Mouse (Mus musculus): Measurements from ENCODE around the gene 2900011O08Rik. TPM values are rescaled to one million over a fixed set of nuclear protein-coding genes. Genes with fewer than 3 reads are reported as not detected.

The 2900011O08Rik gene
- polyA plus RNA-seq, 1 experiment from 2014 or later, result not detected

- ATAC-seq (no peak), DNase-seq (no peak)
- TF ChIP-seq EP300 (IDR thresholded peaks at IDR 0.05; ENCODE audit: low read depth) (no peak), CTCF (IDR thresholded peaks at IDR 0.05; ENCODE audit: low read depth) (no peak)
- Histone ChIP-seq H3K9me3 (ENCODE audit: low read length) (no peaks in the 10 kb centered on the region), H3K9ac (replicated peaks) (no peak overlapping the region), H3K27ac (ENCODE audit: low read depth) (no peak overlapping the region), H3K4me3 (ENCODE audit: low read depth, low read length) (no peak overlapping the region), H3K27me3 (ENCODE audit: insufficient read depth, low read length) (no peaks in the 10 kb centered on the region), H3K4me1 (ENCODE audit: insufficient read depth) (no peaks in the 10 kb centered on the region), H3K36me3 (replicated peaks; ENCODE audit: insufficient read depth, low read length) (peaks cover 65% of the 10 kb centered on the region), H3K4me2 (ENCODE audit: low read depth, low read length) (no peak overlapping the region)
- WGBS (ENCODE audit: insufficient replicate concordance), result 53% methylated on average over 2 of the region's 2 CpGs
These were observed 125.7 kb downstream of the 2900011O08Rik start for GRCm38 (mm10) chr16:14112133-14112532.

- H3K27me3 ChIP-seq (ENCODE audit: insufficient read depth, low read length), result no peaks in the 10 kb centered on the region
- DNase-seq (no peak), ATAC-seq (no peak)
- H3K9ac ChIP-seq (replicated peaks), result no peak overlapping the region
- no peak for TF ChIP-seq CTCF (IDR thresholded peaks at IDR 0.05; ENCODE audit: low read depth)
- no peak overlapping the region for H3K4me2 ChIP-seq (ENCODE audit: low read depth, low read length)
- peaks cover 71% of the 10 kb centered on the region for H3K36me3 ChIP-seq (replicated peaks; ENCODE audit: insufficient read depth, low read length)
- no peak overlapping the region for H3K27ac ChIP-seq (ENCODE audit: low read depth)
- H3K4me1 ChIP-seq (ENCODE audit: insufficient read depth), result no peaks in the 10 kb centered on the region
- H3K4me3 ChIP-seq (ENCODE audit: low read depth, low read length), result no peak overlapping the region
- WGBS (ENCODE audit: insufficient replicate concordance), result 72% methylated on average over 3 of the region's 3 CpGs
- no peaks in the 10 kb centered on the region for H3K9me3 ChIP-seq (ENCODE audit: low read length)
These were observed 126.3 kb downstream of the 2900011O08Rik start for GRCm38 (mm10) chr16:14112742-14113141.

- 84% methylated on average over 2 of the region's 2 CpGs for WGBS (ENCODE audit: insufficient replicate concordance)
- H3K9ac ChIP-seq (replicated peaks), result no peak overlapping the region
- ATAC-seq (no peak), DNase-seq (no peak)
- H3K4me3 ChIP-seq (ENCODE audit: low read depth, low read length), result no peak overlapping the region
- H3K9me3 ChIP-seq (ENCODE audit: low read length), result no peaks in the 10 kb centered on the region
- H3K4me2 ChIP-seq (ENCODE audit: low read depth, low read length), result no peak overlapping the region
- peaks cover 70% of the 10 kb centered on the region for H3K36me3 ChIP-seq (replicated peaks; ENCODE audit: insufficient read depth, low read length)
- no peaks in the 10 kb centered on the region for H3K4me1 ChIP-seq (ENCODE audit: insufficient read depth)
- H3K27me3 ChIP-seq (ENCODE audit: insufficient read depth, low read length), result no peaks in the 10 kb centered on the region
- no peak for TF ChIP-seq CTCF (IDR thresholded peaks at IDR 0.05; ENCODE audit: low read depth)
- no peak for TF ChIP-seq EP300 (IDR thresholded peaks at IDR 0.05; ENCODE audit: low read depth)
- H3K27ac ChIP-seq (ENCODE audit: low read depth), result no peak overlapping the region
These were observed 130.9 kb downstream of the 2900011O08Rik start for GRCm38 (mm10) chr16:14117299-14117698.

DNA sequence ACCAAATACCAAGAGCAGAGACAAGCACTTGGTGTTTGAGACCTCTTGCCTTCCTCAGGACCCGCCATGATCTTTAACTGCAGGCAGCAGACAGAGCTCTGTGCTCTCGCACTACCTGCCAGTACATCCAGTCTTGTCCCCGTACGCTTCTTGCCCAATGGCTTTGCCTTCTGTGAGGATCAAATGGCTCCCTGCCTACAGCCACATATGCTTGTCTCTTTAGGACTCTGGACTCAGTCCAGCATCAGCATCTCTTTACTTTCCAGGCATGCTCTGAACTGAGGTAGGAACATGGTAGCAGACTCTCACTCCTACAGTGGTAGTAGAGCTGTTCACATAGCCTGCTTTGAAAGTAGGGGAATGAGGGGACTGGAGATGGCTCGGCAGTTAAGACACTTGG lies 134.5 kb downstream of the 2900011O08Rik start:
- H3K27me3 ChIP-seq (ENCODE audit: insufficient read depth, low read length), result no peaks in the 10 kb centered on the region
- TF ChIP-seq EP300 (IDR thresholded peaks at IDR 0.05; ENCODE audit: low read depth) (no peak), CTCF (IDR thresholded peaks at IDR 0.05; ENCODE audit: low read depth) (no peak)
- no peak for DNase-seq
- WGBS (ENCODE audit: insufficient replicate concordance), result 85% methylated on average over 5 of the region's 5 CpGs
- no peak overlapping the region for H3K4me3 ChIP-seq (ENCODE audit: low read depth, low read length)
- no peaks in the 10 kb centered on the region for H3K9me3 ChIP-seq (ENCODE audit: low read length)
- H3K27ac ChIP-seq (ENCODE audit: low read depth), result no peak overlapping the region
- no peak overlapping the region for H3K9ac ChIP-seq (replicated peaks)
- peaks cover 74% of the 10 kb centered on the region for H3K36me3 ChIP-seq (replicated peaks; ENCODE audit: insufficient read depth, low read length)
- H3K4me1 ChIP-seq (ENCODE audit: insufficient read depth), result no peaks in the 10 kb centered on the region
- no peak overlapping the region for H3K4me2 ChIP-seq (ENCODE audit: low read depth, low read length)
- ATAC-seq, result no peak

- H3K9ac ChIP-seq (replicated peaks), result no peak overlapping the region
- 90% methylated on average over 7 of the region's 7 CpGs for WGBS (ENCODE audit: insufficient replicate concordance)
- ATAC-seq, result no peak
These were observed 135.2 kb downstream of the 2900011O08Rik start for GRCm38 (mm10) chr16:14121563-14121962.

GRCm38 (mm10) chr16:14122586-14122985 lies 136.2 kb downstream of the 2900011O08Rik start:
- no peaks in the 10 kb centered on the region for H3K9me3 ChIP-seq (ENCODE audit: low read length)
- ATAC-seq, result no peak

More at GRCm38 (mm10) chr16:14121563-14121962, 135.2 kb downstream of the 2900011O08Rik start:
- no peak overlapping the region for H3K4me2 ChIP-seq (ENCODE audit: low read depth, low read length)
- H3K27ac ChIP-seq (ENCODE audit: low read depth), result no peak overlapping the region
- no peak overlapping the region for H3K4me3 ChIP-seq (ENCODE audit: low read depth, low read length)
- no peaks in the 10 kb centered on the region for H3K27me3 ChIP-seq (ENCODE audit: insufficient read depth, low read length)
- no peak for TF ChIP-seq CTCF (IDR thresholded peaks at IDR 0.05; ENCODE audit: low read depth)
- no peak for TF ChIP-seq EP300 (IDR thresholded peaks at IDR 0.05; ENCODE audit: low read depth)
- no peak for DNase-seq
- H3K9me3 ChIP-seq (ENCODE audit: low read length), result no peaks in the 10 kb centered on the region
- no peaks in the 10 kb centered on the region for H3K4me1 ChIP-seq (ENCODE audit: insufficient read depth)
- H3K36me3 ChIP-seq (replicated peaks; ENCODE audit: insufficient read depth, low read length), result peaks cover 72% of the 10 kb centered on the region

GRCm38 (mm10) chr16:14123901-14124300 lies 137.5 kb downstream of the 2900011O08Rik start:
- Histone ChIP-seq H3K27ac (ENCODE audit: low read depth) (no peak overlapping the region), H3K36me3 (replicated peaks; ENCODE audit: insufficient read depth, low read length) (peaks cover 82% of the 10 kb centered on the region), H3K4me1 (ENCODE audit: insufficient read depth) (no peaks in the 10 kb centered on the region), H3K9me3 (ENCODE audit: low read length) (no peaks in the 10 kb centered on the region), H3K4me3 (ENCODE audit: low read depth, low read length) (no peak overlapping the region), H3K9ac (replicated peaks) (no peak overlapping the region), H3K27me3 (ENCODE audit: insufficient read depth, low read length) (no peaks in the 10 kb centered on the region), H3K4me2 (ENCODE audit: low read depth, low read length) (no peak overlapping the region)
- ATAC-seq, result no peak
- TF ChIP-seq EP300 (IDR thresholded peaks at IDR 0.05; ENCODE audit: low read depth), result no peak
- no peak for TF ChIP-seq CTCF (IDR thresholded peaks at IDR 0.05; ENCODE audit: low read depth)
- 94% methylated on average over 2 of the region's 2 CpGs for WGBS (ENCODE audit: insufficient replicate concordance)
- no peak for DNase-seq

More at GRCm38 (mm10) chr16:14122586-14122985, 136.2 kb downstream of the 2900011O08Rik start:
- peaks cover 76% of the 10 kb centered on the region for H3K36me3 ChIP-seq (replicated peaks; ENCODE audit: insufficient read depth, low read length)
- DNase-seq, result no peak
- no peak overlapping the region for H3K4me2 ChIP-seq (ENCODE audit: low read depth, low read length)
- no peak overlapping the region for H3K27ac ChIP-seq (ENCODE audit: low read depth)
- no peak overlapping the region for H3K9ac ChIP-seq (replicated peaks)
- H3K27me3 ChIP-seq (ENCODE audit: insufficient read depth, low read length), result no peaks in the 10 kb centered on the region
- peak; percentile 24 for TF ChIP-seq CTCF (IDR thresholded peaks at IDR 0.05; ENCODE audit: low read depth)
- TF ChIP-seq EP300 (IDR thresholded peaks at IDR 0.05; ENCODE audit: low read depth), result no peak
- H3K4me3 ChIP-seq (ENCODE audit: low read depth, low read length), result no peak overlapping the region
- no peaks in the 10 kb centered on the region for H3K4me1 ChIP-seq (ENCODE audit: insufficient read depth)
